Mouse (Mus musculus) heart, embryonic 16.5 days (tissue): ENCODE results near the gene Rnaseh2b. TPM values are rescaled to one million over a fixed set of nuclear protein-coding genes. Genes with fewer than 3 reads are reported as not detected.
A peak's percentile ranks its signal among the peaks of the same experiment; 100 is the strongest.

Experiments
- ATAC-seq: fragments of 200-750 bp; cut with Nextera tagmentation; replicated peaks from 2 replicates; pipeline ENCODE4 v1.8.0; 2017; ENCODE audit warnings: moderate number of reproducible peaks; ENCODE audit not compliant: insufficient read depth, low FRiP score; ENCODE audit errors: extremely low read depth
- H3K27ac ChIP-seq: fragments of 300-500 bp; sonication (generic); 2 replicates; pipeline ENCODE4 v1.5.1; 2014; ENCODE audit warnings: mild to moderate bottlenecking, low read length, control low read depth, moderate library complexity
- H3K27me3 ChIP-seq: fragments of 300-500 bp; sonication (generic); 2 replicates; pipeline ENCODE4 v1.6.1; 2014; ENCODE audit warnings: low read length, mixed read lengths; ENCODE audit not compliant: control insufficient read depth, insufficient read depth
- H3K36me3 ChIP-seq: fragments of 300-500 bp; sonication (generic); 2 replicates; pipeline ENCODE4 v1.6.1; 2014; ENCODE audit not compliant: control insufficient read depth, insufficient read depth
- H3K4me1 ChIP-seq: fragments of 300-500 bp; sonication (generic); 2 replicates; pipeline ENCODE4 v1.6.1; 2014; ENCODE audit warnings: low read length, mixed read lengths; ENCODE audit not compliant: control insufficient read depth, insufficient read depth
- H3K4me2 ChIP-seq: fragments of 300-500 bp; sonication (generic); 2 replicates; pipeline ENCODE4 v1.6.1; 2014; ENCODE audit warnings: low read depth, mild to moderate bottlenecking, control low read depth, low read length
- H3K4me3 ChIP-seq: fragments of 300-500 bp; sonication (generic); 2 replicates; pipeline ENCODE4 v1.5.1; 2014; ENCODE audit warnings: mild to moderate bottlenecking, control low read depth, low read length
- H3K9ac ChIP-seq: fragments of 300-500 bp; sonication (generic); 2 replicates; pipeline ENCODE4 v1.6.1; 2014; ENCODE audit warnings: low read length, control low read depth
- H3K9me3 ChIP-seq: fragments of 300-500 bp; sonication (generic); replicated peaks from 2 replicates; pipeline ENCODE4 v1.6.1; 2016; ENCODE audit warnings: low read length; ENCODE audit not compliant: control insufficient read depth
- WGBS: fragments of 180-500 bp; shearing (Covaris S2); extraction: QIAGEN DNeasy Blood & Tissue Kit; methylation state at CpG from one replicate; pipeline ENCODE4 v1.1.7; 2014; 5-methylcytosine and 5-hydroxymethylcytosine counted together
- polyA plus RNA-seq: library from polyadenylated mRNA; unstranded; fragments of >200 nt; fragmentation: Nextera tagmentation; extraction: Ambion mirVana; gene quantifications from 2 replicates; pipeline ENCODE4 v1.2.1, GENCODE M21; 2015

Gene Rnaseh2b
- polyA plus RNA-seq, 1 experiment from 2014 or later = 53.3 TPM

- H3K4me2 ChIP-seq = no peak overlapping the region
- H3K9ac ChIP-seq = no peak overlapping the region
- no peaks in the 10 kb centered on the region for H3K27me3 ChIP-seq
- no peak overlapping the region for H3K4me3 ChIP-seq
- H3K4me1 ChIP-seq = no peaks in the 10 kb centered on the region
- H3K27ac ChIP-seq = no peak overlapping the region
- ATAC-seq = no peak
- peaks cover 21% of the 10 kb centered on the region; the same call in 1 of the 2 replicates for H3K36me3 ChIP-seq
- 63% methylated on average over 8 of the region's 8 CpGs for WGBS
- H3K9me3 ChIP-seq = no peaks in the 10 kb centered on the region
Observed at GRCm38 (mm10) chr14:62361263-62361980, 69.0 kb downstream of the Rnaseh2b start.

GRCm38 (mm10) chr14:62363774-62364173 is 71.4 kb downstream of the Rnaseh2b start:
- no peak overlapping the region for H3K4me2 ChIP-seq
- H3K4me1 ChIP-seq = no peaks in the 10 kb centered on the region
- H3K27me3 ChIP-seq = no peaks in the 10 kb centered on the region
- no peak for ATAC-seq
- H3K4me3 ChIP-seq = no peak overlapping the region
- H3K9ac ChIP-seq = no peak overlapping the region
- no peaks in the 10 kb centered on the region for H3K9me3 ChIP-seq
- 87% methylated on average over 2 of the region's 2 CpGs for WGBS
- peaks cover 28% of the 10 kb centered on the region for H3K36me3 ChIP-seq
- H3K27ac ChIP-seq = no peak overlapping the region

- no peak overlapping the region for H3K9ac ChIP-seq
- no peak for ATAC-seq
- no peak overlapping the region for H3K4me2 ChIP-seq
- 50% methylated on average over 6 of the region's 6 CpGs for WGBS
- H3K4me3 ChIP-seq = no peak overlapping the region
- no peaks in the 10 kb centered on the region for H3K9me3 ChIP-seq
- no peaks in the 10 kb centered on the region for H3K27me3 ChIP-seq
- H3K27ac ChIP-seq = peak overlapping the region; percentile 47
- H3K36me3 ChIP-seq = peaks cover 12% of the 10 kb centered on the region
- H3K4me1 ChIP-seq = peaks cover 26% of the 10 kb centered on the region
Observed at GRCm38 (mm10) chr14:62370819-62371218, 78.4 kb downstream of the Rnaseh2b start.

GRCm38 (mm10) chr14:62374001-62374400 is 81.6 kb downstream of the Rnaseh2b start:
- no peaks in the 10 kb centered on the region; the same call in 1 of the 2 replicates for H3K9me3 ChIP-seq
- no peak overlapping the region for H3K9ac ChIP-seq
- no peak overlapping the region for H3K4me3 ChIP-seq
- no peaks in the 10 kb centered on the region for H3K27me3 ChIP-seq
- peak overlapping the region; percentile 32 for H3K4me2 ChIP-seq
- H3K36me3 ChIP-seq = no peaks in the 10 kb centered on the region
- ATAC-seq = no peak
- H3K27ac ChIP-seq = peak overlapping the region; percentile 62
- WGBS = 42% methylated on average over 10 of the region's 10 CpGs
- peaks cover 33% of the 10 kb centered on the region for H3K4me1 ChIP-seq

- ATAC-seq = peak; percentile 86
- Histone ChIP-seq H3K9ac (no peak overlapping the region), H3K4me2 (no peak overlapping the region), H3K4me1 (peaks cover 33% of the 10 kb centered on the region), H3K9me3 (no peaks in the 10 kb centered on the region; the same call in 1 of the 2 replicates), H3K36me3 (no peaks in the 10 kb centered on the region), H3K4me3 (no peak overlapping the region), H3K27ac (peak overlapping the region; percentile 40), H3K27me3 (no peaks in the 10 kb centered on the region)
Observed at GRCm38 (mm10) chr14:62375694-62376093, 83.3 kb downstream of the Rnaseh2b start.

- Histone ChIP-seq H3K4me2 (no peak overlapping the region), H3K9me3 (no peaks in the 10 kb centered on the region; the same call in 1 of the 2 replicates), H3K36me3 (no peaks in the 10 kb centered on the region), H3K27me3 (no peaks in the 10 kb centered on the region), H3K4me3 (no peak overlapping the region), H3K4me1 (peaks cover 33% of the 10 kb centered on the region), H3K27ac (peak overlapping the region; percentile 40), H3K9ac (no peak overlapping the region)
- no peak; the same call in 1 of the 2 replicates for ATAC-seq
- WGBS = 52% methylated on average over 2 of the region's 2 CpGs
Observed at GRCm38 (mm10) chr14:62376115-62376514, 83.7 kb downstream of the Rnaseh2b start.

GRCm38 (mm10) chr14:62379391-62379790 is 87.0 kb downstream of the Rnaseh2b start:
- no peak overlapping the region for H3K4me3 ChIP-seq
- H3K4me1 ChIP-seq = peaks cover 19% of the 10 kb centered on the region
- WGBS = 92% methylated on average over 2 of the region's 2 CpGs
- H3K9me3 ChIP-seq = no peaks in the 10 kb centered on the region; the same call in 1 of the 2 replicates
- H3K27ac ChIP-seq = no peak overlapping the region
- H3K4me2 ChIP-seq = no peak overlapping the region
- ATAC-seq = no peak
- H3K9ac ChIP-seq = no peak overlapping the region
- no peaks in the 10 kb centered on the region for H3K27me3 ChIP-seq
- no peaks in the 10 kb centered on the region for H3K36me3 ChIP-seq

- WGBS = 64% methylated on average over 6 of the region's 6 CpGs
- Histone ChIP-seq H3K4me2 (no peak overlapping the region), H3K4me1 (peaks cover 9% of the 10 kb centered on the region; the same call in 1 of the 2 replicates), H3K27ac (no peak overlapping the region), H3K4me3 (no peak overlapping the region), H3K9me3 (no peaks in the 10 kb centered on the region; the same call in 1 of the 2 replicates), H3K9ac (no peak overlapping the region), H3K36me3 (no peaks in the 10 kb centered on the region), H3K27me3 (no peaks in the 10 kb centered on the region)
- no peak for ATAC-seq
Observed at GRCm38 (mm10) chr14:62380606-62381005, 88.2 kb downstream of the Rnaseh2b start.

- 76% methylated on average over 3 of the region's 3 CpGs for WGBS
- H3K9me3 ChIP-seq = no peaks in the 10 kb centered on the region
- no peak overlapping the region for H3K9ac ChIP-seq
- no peaks in the 10 kb centered on the region for H3K27me3 ChIP-seq
- no peak overlapping the region for H3K27ac ChIP-seq
- no peaks in the 10 kb centered on the region for H3K36me3 ChIP-seq
- ATAC-seq = no peak
- no peak overlapping the region for H3K4me3 ChIP-seq
- H3K4me1 ChIP-seq = no peaks in the 10 kb centered on the region
- H3K4me2 ChIP-seq = no peak overlapping the region
Observed at GRCm38 (mm10) chr14:62383109-62383508, 90.7 kb downstream of the Rnaseh2b start.
